Mouse (Mus musculus) WW6 (cell line): Measurements from ENCODE around the gene Eya2.
"Not testable (repeated sequence)": the region's sequence is repeated elsewhere in the genome, so short reads cannot be mapped to it uniquely, and the experiment has no call there.

ENCODE experiments used
- DNase-seq: peaks from one replicate; pipeline ENCODE4 v3.0.0-alpha.2; 2013; ENCODE audit warnings: low read depth, low spot score

Gene Eya2

GRCm38 (mm10) chr2:165769375-165769948 is 174.6 kb downstream of the Eya2 start:
- no peak for DNase-seq

- peak; percentile 45 for DNase-seq
These were observed 184.1 kb downstream of the Eya2 start for GRCm38 (mm10) chr2:165778927-165779326.

- DNase-seq: peak; percentile 74
These were observed 187.5 kb downstream of the Eya2 start for GRCm38 (mm10) chr2:165782324-165782723.

GRCm38 (mm10) chr2:165785312-165786036 is 190.6 kb downstream of the Eya2 start:
- peak; percentile 63 for DNase-seq

GRCm38 (mm10) chr2:165786467-165786866 is 191.6 kb downstream of the Eya2 start:
- DNase-seq: no peak

GRCm38 (mm10) chr2:165788005-165788404 is 193.2 kb downstream of the Eya2 start:
- DNase-seq: no peak

GRCm38 (mm10) chr2:165788796-165789195 is 194.0 kb downstream of the Eya2 start:
- no peak for DNase-seq

GRCm38 (mm10) chr2:165789667-165790066 is 194.8 kb downstream of the Eya2 start:
- no peak for DNase-seq

GRCm38 (mm10) chr2:165791026-165791425 is 196.2 kb downstream of the Eya2 start:
- no peak for DNase-seq

- DNase-seq: peak; percentile 61
These were observed 196.8 kb downstream of the Eya2 start for GRCm38 (mm10) chr2:165791657-165792056.

- no peak for DNase-seq
These were observed 197.8 kb downstream of the Eya2 start for GRCm38 (mm10) chr2:165792431-165793282.

- DNase-seq: no peak
These were observed 198.4 kb downstream of the Eya2 start for GRCm38 (mm10) chr2:165793283-165793638.

GRCm38 (mm10) chr2:165797876-165798275 is 203.0 kb downstream of the Eya2 start:
- no peak for DNase-seq

- not testable (repeated sequence) for DNase-seq
These were observed 205.3 kb downstream of the Eya2 start for GRCm38 (mm10) chr2:165800174-165800573.

GRCm38 (mm10) chr2:165808179-165808975 is 213.5 kb downstream of the Eya2 start:
- peak; percentile 82 for DNase-seq

- DNase-seq: no peak
These were observed 214.3 kb downstream of the Eya2 start for GRCm38 (mm10) chr2:165809091-165809490.

- peak; percentile 81 for DNase-seq
These were observed 215.2 kb downstream of the Eya2 start for GRCm38 (mm10) chr2:165809901-165810477.

GRCm38 (mm10) chr2:165811536-165811935 is 216.7 kb downstream of the Eya2 start:
- DNase-seq: no peak

- DNase-seq: no peak
These were observed 218.1 kb downstream of the Eya2 start for GRCm38 (mm10) chr2:165812889-165813288.

- DNase-seq: no peak
These were observed 220.5 kb downstream of the Eya2 start for GRCm38 (mm10) chr2:165815103-165815880.
